Mouse (Mus musculus): ENCODE measurements around the gene Pdzd8.

- TF ChIP-seq CTCF (IDR thresholded peaks at IDR 0.05; ENCODE audit: low read depth, low read length) (no peak), POLR2A (IDR thresholded peaks at IDR 0.05; ENCODE audit: insufficient read depth, low read length) (no peak), EP300 (IDR thresholded peaks at IDR 0.05; ENCODE audit: insufficient read depth, low read depth, low read length) (no peak)
Measured at GRCm38 (mm10) chr19:59349329-59349960, 3.9 kb upstream of the Pdzd8 start.
